Mouse (Mus musculus) 3134 (cell line): ENCODE results near the gene Gm11444.

Experiments used
- DNase-seq: peaks from one replicate; pipeline ENCODE4 v3.0.0-alpha.2; 2011; ENCODE audit warnings: low spot score; ENCODE audit not compliant: insufficient read length; ENCODE audit errors: extremely low read depth

The Gm11444 gene

DNA sequence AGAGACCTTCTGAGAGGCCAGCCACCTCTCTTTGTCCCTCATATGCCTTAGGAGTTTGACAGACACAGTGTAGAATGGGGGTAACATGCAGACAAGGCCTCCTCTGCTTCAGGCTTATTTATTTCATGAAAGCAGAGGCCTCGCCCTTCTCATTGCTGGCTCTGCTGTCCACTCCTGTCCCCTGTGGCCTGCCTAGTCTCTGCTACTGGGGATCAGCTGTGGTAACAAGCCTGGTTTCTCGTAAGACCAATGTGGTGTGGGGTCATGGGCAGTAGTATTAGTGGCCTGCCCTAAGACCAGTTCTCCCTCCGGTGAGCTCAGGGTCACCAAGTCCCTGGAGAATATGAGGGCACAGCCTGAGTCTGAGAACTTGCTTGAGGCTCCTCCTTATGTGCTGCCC lies 29.2 kb downstream of the Gm11444 start:
- DNase-seq: no peak

DNA sequence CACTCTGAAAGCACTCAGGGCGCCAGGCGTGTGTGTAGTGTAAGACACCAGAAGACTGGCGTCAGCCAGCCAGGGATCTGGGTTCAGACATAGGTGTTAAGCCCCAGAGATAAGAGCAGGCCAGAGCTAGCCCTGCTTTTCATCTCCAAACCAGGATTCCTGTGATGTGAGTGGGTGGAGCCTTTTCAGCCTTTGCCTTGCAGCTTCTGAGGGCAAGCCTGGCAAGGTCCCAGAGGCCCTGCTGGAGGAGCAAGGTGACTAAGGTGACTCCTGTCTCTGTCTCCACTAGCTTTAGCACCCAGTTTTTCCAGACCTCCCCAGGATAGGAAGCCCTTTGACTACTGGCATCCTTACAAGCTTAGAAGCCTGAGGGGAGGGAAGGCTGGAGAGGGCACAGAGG lies 31.7 kb downstream of the Gm11444 start:
- DNase-seq: no peak

DNA sequence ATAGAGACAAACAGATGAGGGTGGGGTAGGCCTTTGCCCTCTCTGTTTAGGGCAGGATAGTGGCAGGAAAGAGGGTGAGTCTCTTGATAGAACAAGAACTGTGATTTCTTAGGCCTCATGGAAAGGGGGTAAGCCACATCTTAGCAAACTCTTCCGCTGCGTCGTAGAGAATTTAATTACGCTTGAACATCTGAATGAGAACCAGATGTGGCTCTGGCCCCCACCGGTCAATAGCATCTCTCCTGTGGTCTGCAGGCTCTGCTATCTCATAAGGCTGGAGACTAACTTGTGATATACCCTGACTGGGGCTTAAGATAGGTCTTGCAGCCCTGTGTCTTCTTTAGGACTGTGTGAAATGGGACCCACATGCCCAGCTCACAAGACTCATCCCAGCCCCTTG lies 33.7 kb downstream of the Gm11444 start:
- no peak for DNase-seq

DNA sequence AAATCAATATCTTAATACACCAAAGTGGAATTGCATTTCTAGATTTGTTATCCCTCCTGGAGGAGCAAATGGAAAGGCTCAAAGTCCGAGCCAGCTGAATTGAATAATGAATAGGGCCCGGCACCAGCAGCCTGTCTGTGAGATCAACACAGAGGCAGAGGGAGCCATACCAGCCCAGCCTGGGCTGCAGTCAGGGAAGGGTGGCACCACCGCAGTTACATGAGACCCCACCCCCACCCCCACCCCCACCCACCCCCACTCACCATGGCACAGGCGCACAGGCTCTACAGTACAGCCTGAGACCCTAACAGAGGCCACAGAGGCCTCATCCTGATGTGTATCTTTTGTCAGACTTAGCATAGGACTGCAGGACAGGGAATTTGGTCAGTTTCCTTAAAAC lies 35.5 kb downstream of the Gm11444 start:
- no peak for DNase-seq

DNA sequence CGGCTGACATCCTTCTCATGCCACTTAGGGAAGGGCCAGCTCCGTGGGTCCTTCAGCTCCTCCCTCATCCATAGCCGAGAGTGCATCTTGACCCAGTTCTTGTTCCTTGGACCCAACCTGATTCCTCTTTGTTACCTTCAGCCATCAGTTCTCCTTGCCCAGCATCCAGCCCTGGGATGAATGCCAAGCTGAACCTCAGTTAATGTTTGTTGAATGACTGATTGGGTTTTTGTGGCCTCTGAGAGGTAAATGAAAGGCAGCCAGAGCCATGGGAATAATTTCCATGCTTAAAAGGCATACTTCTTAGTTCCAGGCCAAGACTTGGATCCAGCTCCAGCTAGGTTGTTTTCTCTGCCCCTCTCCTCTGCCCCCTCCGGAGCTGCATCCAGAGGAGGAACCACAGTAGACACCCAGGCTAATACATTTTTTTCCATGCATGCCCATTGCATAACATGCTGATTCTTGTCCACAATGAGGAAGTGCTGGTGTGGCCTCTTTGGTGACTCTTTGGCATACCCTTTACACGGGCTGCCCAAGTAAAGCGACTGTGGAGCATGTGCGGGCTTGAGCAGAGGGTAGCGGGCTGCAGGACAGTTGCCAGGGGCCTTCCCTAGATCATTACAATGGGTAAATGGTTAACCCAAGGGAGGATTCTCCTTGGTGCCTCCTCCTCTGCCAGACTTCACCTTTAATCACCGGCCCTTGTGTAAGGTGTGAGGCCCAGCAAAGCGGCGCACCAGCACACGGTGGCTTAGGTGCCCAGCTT lies 37.7 kb downstream of the Gm11444 start:
- no peak for DNase-seq

DNA sequence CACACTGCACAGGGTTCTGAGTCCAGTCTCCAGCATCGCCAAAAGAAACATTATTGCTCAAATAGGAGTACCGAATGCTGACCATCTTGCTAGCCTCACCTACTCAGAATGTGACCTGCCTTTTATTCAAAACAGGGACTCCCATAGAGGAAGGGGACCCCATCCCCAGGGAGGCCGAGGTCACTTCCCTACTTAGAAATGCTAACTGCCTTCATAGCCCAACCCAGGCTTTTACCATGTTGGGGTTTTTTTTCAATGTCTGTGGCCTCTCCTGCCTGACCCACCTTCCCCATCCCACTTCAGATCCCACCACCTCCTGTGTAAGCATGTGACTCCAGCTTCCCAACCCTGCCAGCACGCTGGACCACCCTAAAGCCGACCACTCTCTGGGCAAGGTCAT lies 38.5 kb downstream of the Gm11444 start:
- DNase-seq: no peak

DNA sequence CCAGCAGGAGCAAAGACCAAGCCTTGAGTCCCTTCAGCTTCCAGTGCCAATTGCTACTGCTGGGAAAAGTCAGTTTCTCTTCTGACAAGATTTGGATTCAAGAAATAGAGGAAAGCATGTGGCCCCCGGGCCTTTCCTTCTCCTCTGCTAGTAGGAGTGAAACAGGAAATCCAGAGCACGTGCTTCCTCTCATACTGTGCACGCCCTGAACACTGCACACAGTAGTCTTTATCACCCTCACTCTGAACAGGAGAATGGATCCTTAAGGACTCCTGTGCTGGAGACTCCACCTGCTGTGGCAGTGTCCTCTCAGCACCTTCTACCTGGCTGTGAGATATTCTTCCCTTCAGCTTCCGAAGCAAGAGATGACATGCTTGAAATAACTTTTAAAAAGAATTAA lies 38.9 kb downstream of the Gm11444 start:
- DNase-seq: no peak

DNA sequence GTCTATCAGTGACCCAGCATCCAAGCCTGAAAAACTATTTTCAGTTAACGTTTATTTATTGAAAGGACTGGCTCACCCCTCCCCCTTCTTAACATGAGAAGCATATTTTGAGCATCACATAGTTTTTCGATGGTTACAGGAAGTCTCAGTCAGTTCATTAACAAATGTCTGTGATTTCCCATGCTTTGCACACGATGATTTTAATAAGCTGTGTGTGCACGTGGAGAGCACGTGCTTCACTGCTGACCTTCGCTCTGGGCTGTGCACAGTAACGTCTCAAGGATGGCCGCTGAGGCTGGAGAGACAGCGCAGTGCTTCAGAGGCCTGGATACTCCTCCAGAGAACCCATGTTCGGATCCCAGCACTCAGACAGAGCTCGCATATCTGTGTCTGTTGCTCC lies 42.8 kb downstream of the Gm11444 start:
- no peak for DNase-seq

DNA sequence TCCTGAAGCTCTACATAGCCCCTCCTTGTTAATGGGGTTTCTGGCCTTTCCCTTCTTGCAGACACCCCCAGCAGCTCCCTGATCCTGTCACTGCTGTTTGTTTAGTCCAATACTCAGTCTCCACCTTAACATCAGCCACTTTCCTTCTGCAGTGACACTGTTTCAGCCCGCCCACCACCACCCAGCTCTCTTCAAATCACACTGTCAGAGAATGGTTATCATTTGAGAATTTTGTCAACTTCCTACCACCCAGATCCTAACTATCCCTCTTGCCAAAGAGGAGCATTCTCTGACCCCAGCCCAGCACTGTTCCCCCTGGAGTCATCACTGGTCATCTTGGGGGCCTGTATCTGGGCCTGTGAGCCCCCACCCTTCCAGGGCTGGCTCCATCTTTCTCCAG lies 44.4 kb downstream of the Gm11444 start:
- DNase-seq: no peak

DNA sequence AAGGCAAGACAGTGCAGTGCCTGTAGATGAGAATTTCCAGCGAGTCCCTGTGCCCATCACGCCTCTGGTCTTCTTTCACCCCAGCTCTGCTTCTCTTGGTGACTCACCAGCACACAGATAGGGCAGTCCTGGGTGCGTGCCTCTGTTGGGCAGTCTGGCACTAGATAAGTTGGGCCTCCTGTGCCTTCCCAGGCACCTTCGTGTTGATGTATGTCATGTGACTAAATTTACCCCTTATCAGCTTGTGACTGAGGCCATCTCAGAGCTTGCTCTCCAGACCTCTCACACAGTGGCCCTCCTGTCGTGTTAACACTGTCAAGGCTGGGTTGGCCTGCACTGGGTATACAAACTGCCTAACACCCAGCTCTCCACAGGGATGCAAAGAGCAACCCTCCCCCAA lies 46.1 kb downstream of the Gm11444 start:
- DNase-seq: no peak

DNA sequence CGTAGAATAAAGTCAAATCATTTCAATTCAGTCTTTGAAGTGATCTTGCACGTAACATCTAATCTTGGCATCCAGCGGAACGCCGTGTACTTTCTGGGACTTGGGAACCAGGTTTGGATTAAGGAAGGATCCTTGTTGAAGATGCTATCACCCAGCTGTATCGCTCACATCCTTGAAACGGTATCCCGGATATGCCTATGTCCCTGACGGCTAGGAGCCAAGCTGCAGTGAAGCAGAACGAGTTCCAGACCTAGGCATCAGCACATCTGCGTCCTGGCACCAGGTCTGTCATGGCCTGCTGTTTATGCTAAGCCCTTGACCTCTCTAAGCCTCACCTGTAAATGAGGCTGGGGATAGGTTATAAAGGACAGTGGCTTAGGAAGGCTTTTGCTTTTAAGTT lies 49.8 kb downstream of the Gm11444 start:
- no peak for DNase-seq

DNA sequence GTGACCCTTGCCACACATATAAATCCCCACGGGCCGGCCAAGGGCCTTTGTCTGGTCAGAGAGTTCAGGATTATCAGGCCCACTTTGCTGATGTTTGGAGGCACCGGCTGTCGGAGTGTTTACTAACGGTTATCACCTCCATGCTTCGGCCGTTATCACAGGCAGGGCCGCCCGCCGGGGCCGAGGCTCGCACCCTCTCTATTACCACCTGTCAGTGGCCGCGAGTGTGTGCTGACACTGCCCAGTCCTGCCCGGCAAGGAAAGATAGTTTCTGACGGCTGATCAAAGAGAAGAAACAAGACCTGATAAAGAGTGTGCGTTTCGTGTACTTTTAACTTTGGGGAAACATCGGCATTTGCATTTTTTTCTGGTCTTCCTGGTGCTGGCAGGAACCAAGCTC lies 50.3 kb downstream of the Gm11444 start:
- no peak for DNase-seq

DNA sequence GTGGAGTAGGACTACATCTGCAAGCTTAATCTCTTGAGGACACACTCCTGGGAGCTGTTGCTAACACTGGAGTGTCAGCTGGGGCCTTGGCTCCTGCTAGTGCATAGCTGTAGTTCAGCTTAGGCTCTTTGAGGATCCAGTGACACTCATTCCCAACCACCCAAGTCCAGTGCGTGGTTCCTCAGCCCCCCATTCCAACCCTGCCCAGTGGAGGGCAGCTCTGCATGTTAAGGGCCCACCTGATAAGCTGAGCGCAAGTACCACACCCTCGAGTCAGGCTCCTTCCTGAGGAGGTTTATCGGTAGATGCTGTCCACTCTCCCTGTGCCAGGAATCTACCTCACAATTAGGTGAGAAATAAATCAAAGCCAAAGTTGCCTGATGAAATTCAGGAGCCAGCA lies 50.7 kb downstream of the Gm11444 start:
- no peak for DNase-seq
